Mouse (Mus musculus): Measurements from ENCODE around the gene Sass6. TPM values are rescaled to one million over a fixed set of nuclear protein-coding genes. Genes with fewer than 3 reads are reported as not detected.
"Not testable (repeated sequence)": the region's sequence is repeated elsewhere in the genome, so short reads cannot be mapped to it uniquely, and the experiment has no call there.

The Sass6 gene
- polyA plus RNA-seq, 1 experiment: 5.3 TPM

DNA sequence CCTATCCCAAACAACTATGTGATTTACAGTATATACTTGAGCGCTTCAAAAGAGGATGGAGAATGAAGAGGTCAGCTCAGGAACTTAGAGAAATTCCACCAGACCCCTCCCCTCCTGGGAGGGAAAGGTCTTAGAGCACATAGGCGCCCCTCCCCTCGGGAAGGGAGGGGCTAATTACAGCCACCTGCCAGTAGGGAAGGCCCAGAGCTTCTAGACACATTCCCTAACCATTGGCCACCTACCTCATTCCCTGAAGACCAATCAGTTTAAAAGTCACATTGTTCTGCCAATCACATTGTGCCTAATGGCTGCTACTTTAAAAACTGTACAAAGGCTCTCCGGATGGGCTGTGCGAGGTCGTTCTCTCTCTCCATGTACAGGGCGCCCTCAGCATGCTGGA, 27.9 kb downstream of the Sass6 start:
- no peak for DNase-seq (ENCODE audit: extremely low spot score in 1 of 2, low spot score in 1 of 2)

GRCm38 (mm10) chr3:116631459-116631858, 36.7 kb downstream of the Sass6 start:
- no peak for DNase-seq (ENCODE audit: extremely low spot score in 1 of 2, low spot score in 1 of 2)

- no peak for DNase-seq (ENCODE audit: extremely low spot score in 1 of 2, low spot score in 1 of 2)
Measured at GRCm38 (mm10) chr3:116632971-116633370, 38.2 kb downstream of the Sass6 start.

- no peak for DNase-seq (ENCODE audit: extremely low spot score in 1 of 2, low spot score in 1 of 2)
Measured at GRCm38 (mm10) chr3:116634091-116634490, 39.3 kb downstream of the Sass6 start.

- DNase-seq (ENCODE audit: extremely low spot score in 1 of 2, low spot score in 1 of 2): no peak
Measured at GRCm38 (mm10) chr3:116634853-116635252, 40.1 kb downstream of the Sass6 start.

- DNase-seq (ENCODE audit: extremely low spot score in 1 of 2, low spot score in 1 of 2): no peak
Measured at GRCm38 (mm10) chr3:116635799-116636198, 41.0 kb downstream of the Sass6 start.

GRCm38 (mm10) chr3:116637693-116638476, 43.1 kb downstream of the Sass6 start:
- DNase-seq (ENCODE audit: extremely low spot score in 1 of 2, low spot score in 1 of 2): no peak

DNA sequence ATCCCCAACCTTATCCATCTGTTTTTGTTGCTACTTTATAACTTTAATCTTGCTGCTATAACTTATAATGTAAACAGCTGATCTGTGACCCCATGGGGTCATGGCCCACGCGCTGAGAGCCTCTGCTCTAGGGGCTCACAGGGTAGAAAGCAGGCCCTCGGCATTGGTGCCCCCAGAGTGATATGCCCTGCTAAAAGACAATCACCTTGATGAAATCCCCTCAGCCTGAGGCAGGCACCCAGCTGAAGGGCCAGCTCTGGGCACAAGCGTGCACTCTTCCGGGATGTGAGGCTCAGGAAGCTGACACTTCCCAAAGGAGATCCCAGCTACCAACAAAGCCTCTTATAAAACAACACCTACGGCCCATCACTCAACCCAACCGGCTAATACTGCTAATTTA, 43.8 kb downstream of the Sass6 start:
- no peak for DNase-seq (ENCODE audit: extremely low spot score in 1 of 2, low spot score in 1 of 2)

GRCm38 (mm10) chr3:116640024-116640423, 45.2 kb downstream of the Sass6 start:
- no peak for DNase-seq (ENCODE audit: extremely low spot score in 1 of 2, low spot score in 1 of 2)

DNA sequence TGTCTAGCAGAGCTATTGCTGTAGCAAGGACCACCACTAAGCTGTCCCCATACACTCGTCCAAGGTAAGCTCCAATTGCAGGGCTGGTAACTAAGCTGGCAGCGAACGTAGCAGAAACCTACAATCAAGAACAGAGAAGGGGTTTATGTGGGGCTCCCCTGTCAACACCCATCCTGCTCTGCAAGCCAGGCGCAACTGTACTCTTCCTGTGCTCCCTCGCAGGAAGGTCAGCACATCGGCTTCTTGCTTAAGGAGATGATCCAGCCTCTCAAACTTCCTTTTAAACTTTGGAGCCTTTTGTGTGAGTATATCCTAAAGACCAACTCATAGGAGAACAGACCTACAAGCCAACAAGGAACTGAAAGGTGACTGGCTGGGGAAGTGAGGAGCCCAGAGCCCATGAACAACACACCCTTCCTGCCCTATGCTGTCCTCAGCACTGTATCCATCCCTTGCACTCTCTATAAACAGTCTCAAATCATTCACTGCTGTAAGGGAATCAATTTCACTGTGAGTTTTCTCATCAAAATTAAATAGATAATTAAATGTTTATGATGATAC, 47.1 kb downstream of the Sass6 start:
- no peak for DNase-seq (ENCODE audit: extremely low spot score in 1 of 2, low spot score in 1 of 2)

GRCm38 (mm10) chr3:116642373-116642772, 47.6 kb downstream of the Sass6 start:
- DNase-seq (ENCODE audit: extremely low spot score in 1 of 2, low spot score in 1 of 2): no peak

- no peak for DNase-seq (ENCODE audit: extremely low spot score in 1 of 2, low spot score in 1 of 2)
Measured at GRCm38 (mm10) chr3:116646387-116646786, 51.6 kb downstream of the Sass6 start.

- no peak for DNase-seq (ENCODE audit: extremely low spot score in 1 of 2, low spot score in 1 of 2)
Measured at GRCm38 (mm10) chr3:116648805-116649204, 54.0 kb downstream of the Sass6 start.

DNA sequence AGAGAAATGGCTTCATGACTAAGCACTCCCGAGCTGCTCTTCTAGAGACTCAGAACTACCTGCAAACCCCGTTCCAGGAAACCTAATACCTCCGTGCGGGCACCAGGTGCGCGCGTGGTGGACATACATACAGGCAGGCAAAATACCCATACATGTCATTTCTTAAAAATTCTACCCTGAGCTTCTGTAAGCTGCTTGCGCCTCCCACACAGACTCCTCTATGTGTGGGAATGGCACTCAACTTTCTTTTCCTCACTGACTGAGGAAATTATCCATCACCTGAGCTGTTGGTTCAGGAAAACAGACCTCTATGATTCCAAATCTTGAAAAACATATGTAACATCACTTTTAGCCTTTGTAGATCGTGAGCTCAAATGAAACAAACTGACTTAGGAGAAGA, 55.9 kb downstream of the Sass6 start:
- DNase-seq (ENCODE audit: extremely low spot score in 1 of 2, low spot score in 1 of 2): peak in 1 of 2 experiments; percentile 36

GRCm38 (mm10) chr3:116652033-116652446, 57.3 kb downstream of the Sass6 start:
- peak in 1 of 2 experiments; percentile 34 for DNase-seq (ENCODE audit: extremely low spot score in 1 of 2, low spot score in 1 of 2)

DNA sequence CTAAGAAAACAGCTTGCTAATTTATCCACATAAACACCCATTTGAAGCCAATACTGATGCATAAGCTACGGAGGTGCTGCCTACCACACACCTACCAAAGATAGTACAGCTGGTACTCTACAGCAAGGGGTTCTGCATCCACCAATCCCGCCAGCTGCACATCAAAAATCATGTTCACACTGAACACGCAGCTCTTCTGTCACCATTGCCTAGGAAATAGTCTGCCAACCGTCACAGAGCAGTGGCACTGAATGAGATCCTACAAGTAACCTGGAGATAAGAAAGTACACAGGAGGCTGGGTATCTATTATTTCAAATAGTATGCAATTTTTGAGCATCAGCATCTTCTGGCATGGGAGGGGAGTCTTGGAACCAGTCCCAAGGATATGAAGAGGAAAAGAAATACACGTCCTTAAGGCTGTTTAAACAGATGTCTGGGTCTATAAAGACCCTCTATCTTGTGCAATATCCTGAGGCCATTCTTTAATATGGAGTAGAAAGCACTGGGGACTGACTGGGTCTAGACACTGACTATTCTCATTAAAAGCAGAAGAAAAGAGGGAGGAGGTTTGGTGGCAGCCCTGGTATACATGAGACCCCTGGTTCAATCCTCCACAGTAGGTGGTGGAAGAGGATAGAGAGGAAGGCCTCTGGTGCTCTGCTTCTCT, 58.6 kb downstream of the Sass6 start:
- no peak for DNase-seq (ENCODE audit: extremely low spot score in 1 of 2, low spot score in 1 of 2)

DNA sequence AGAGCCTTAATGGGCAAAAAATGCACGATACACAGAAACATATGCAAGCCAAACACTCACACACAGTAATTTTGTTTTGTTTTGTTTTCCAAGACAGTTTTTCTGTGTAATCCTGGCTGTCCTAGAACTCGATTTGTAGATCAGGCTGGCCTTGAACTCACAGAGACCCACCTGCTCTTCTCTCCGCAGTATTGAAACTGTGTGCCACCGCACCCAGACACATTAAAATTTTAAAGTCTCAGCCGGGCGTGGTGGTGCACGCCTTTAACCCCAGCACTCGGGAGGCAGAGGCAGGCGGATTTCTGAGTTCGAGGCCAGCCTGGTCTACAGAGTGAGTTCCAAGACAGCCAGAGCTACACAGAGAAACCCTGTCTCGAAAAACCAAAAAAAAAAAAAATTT, 59.3 kb downstream of the Sass6 start:
- not testable (repeated sequence) for DNase-seq (ENCODE audit: extremely low spot score in 1 of 2, low spot score in 1 of 2)

DNA sequence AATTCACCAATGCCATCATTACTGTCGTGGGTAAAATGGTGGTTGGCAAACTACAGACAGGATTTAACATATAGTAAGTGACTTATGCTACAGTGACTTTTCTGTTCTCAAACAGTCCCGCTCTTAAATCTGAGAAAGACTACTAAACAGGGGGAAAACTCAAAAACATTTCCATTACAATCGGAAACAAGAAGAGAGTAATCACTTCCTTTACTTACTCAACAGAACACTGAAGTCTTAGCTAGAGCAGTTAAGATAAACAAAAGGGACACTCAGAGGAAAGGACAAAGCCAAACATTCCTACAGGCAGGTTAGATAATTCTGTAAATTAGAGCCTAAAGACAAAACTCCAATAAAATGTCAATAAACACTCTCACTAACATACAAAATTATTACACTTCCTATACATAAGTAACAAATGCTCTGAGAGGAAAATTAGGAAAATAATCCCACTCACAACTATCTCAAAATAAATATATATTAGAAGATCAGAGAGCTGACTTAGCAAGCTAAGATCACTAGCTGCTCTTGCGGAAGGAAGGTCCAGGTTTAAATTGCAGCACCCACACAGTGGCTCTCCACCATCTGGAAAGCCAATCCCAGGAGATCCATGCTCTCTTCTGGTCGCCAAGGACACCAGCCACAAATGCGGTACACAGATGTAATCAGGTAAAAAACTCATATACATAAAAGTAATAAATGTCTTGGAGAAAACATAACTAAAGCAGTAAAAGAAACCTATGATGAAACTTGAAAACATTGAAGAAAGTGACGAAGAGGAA, 61.6 kb downstream of the Sass6 start:
- DNase-seq (ENCODE audit: extremely low spot score in 1 of 2, low spot score in 1 of 2): no peak

GRCm38 (mm10) chr3:116658928-116659565, 64.3 kb downstream of the Sass6 start:
- DNase-seq (ENCODE audit: extremely low spot score in 1 of 2, low spot score in 1 of 2): no peak

DNA sequence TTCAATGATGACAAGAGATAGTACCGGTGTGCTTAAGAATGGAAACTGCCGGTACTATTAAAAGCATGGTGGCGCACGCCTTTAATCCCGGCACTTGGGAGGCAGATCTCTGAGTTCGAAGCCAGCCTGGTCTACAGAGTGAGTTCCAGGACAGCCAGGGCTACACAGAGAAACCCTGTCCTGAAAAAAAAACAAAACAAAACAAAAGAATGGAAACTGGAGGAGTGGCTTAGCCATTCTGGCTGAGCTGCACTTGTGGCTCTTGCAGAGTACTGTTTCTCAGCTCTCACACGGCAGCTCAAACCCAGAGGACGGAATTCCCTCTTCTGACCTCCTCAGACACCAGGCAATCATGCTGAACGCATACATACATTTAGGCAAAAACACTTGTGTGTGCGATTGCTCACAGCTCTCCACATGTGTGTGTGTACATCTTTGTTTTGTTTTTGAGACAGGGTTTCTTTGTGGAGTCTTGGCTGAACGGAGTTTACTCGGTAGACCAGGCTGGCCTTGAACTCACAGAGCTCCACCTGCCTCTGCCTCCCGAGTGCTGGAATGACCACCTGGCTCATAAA, 65.2 kb downstream of the Sass6 start:
- DNase-seq (ENCODE audit: extremely low spot score in 1 of 2, low spot score in 1 of 2): no peak
